Mouse (Mus musculus) hindbrain, postnatal 0 days (tissue): ENCODE data around the gene Cd247. TPM values are rescaled to one million over a fixed set of nuclear protein-coding genes. Genes with fewer than 3 reads are reported as not detected.
A peak's percentile ranks its signal among the peaks of the same experiment; 100 is the strongest.

ENCODE experiments used
- ATAC-seq: fragments of 200-750 bp; cut with Nextera tagmentation; 2 replicates; pipeline ENCODE4 v1.8.0; 2017; ENCODE audit warnings: mild to moderate bottlenecking, moderate TSS enrichment, moderate library complexity
- DNase-seq: peaks from one replicate; pipeline ENCODE4 v3.0.0-alpha.2; 2015; ENCODE audit warnings: low spot score
- H3K27ac ChIP-seq: fragments of 300-500 bp; sonication (generic); 2 replicates; pipeline ENCODE4 v1.5.1; 2014; ENCODE audit warnings: mild to moderate bottlenecking
- H3K27me3 ChIP-seq: fragments of 300-500 bp; sonication (generic); 2 replicates; pipeline ENCODE4 v1.6.1; 2014; ENCODE audit warnings: low read length, mixed read lengths; ENCODE audit not compliant: insufficient read depth
- H3K36me3 ChIP-seq: fragments of 300-500 bp; sonication (generic); 2 replicates; pipeline ENCODE4 v1.6.1; 2014; ENCODE audit warnings: low read length, mixed read lengths; ENCODE audit not compliant: insufficient read depth
- H3K4me1 ChIP-seq: fragments of 300-500 bp; sonication (generic); 2 replicates; pipeline ENCODE4 v1.6.1; 2014; ENCODE audit warnings: antibody characterized with exemption, low read length, mixed read lengths; ENCODE audit not compliant: insufficient read depth
- H3K4me2 ChIP-seq: fragments of 300-500 bp; sonication (generic); 2 replicates; pipeline ENCODE4 v1.6.1; 2014; ENCODE audit warnings: low read depth, mild to moderate bottlenecking, low read length, moderate library complexity, mixed read lengths
- H3K4me3 ChIP-seq: fragments of 300-500 bp; sonication (generic); 2 replicates; pipeline ENCODE4 v1.5.1; 2014; ENCODE audit warnings: low read length
- H3K9ac ChIP-seq: fragments of 300-500 bp; sonication (generic); replicated peaks from 2 replicates; pipeline ENCODE4 v1.6.1; 2014; ENCODE audit warnings: mild to moderate bottlenecking, low read length, moderate library complexity, mixed read lengths
- H3K9me3 ChIP-seq: fragments of 300-500 bp; sonication (generic); 2 replicates; pipeline ENCODE4 v1.6.1; 2016; ENCODE audit warnings: low read length, mixed read lengths
- CTCF ChIP-seq: IDR thresholded peaks from 2 replicates; pipeline ENCODE4 v1.5.1; 2016; ENCODE audit warnings: antibody characterized with exemption, control low read depth, low read depth
- WGBS: fragments of 180-500 bp; shearing (Covaris S2); extraction: QIAGEN DNeasy Blood & Tissue Kit; methylation state at CpG from one replicate; pipeline ENCODE4 v1.1.7; 2014; 5-methylcytosine and 5-hydroxymethylcytosine counted together
- polyA plus RNA-seq: library from polyadenylated mRNA; unstranded; fragments of >200 nt; fragmentation: Nextera tagmentation; extraction: Ambion mirVana; gene quantifications from 2 replicates; pipeline ENCODE4 v1.2.1, GENCODE M21; 2015
- total RNA-seq: library from RNA; depleted of rRNA; stranded (reverse); fragments of >200 nt; gene quantifications from 2 replicates; pipeline ENCODE4 v1.2.3, GENCODE M21; 2014

Cd247 gene
- total and polyA plus RNA-seq, 2 experiments from 2014 or later: 0.39 TPM; not detected in 1

GRCm38 (mm10) chr1:165849458-165850445 lies 61.3 kb downstream of the Cd247 start:
- Histone ChIP-seq H3K27ac (no peak overlapping the region), H3K36me3 (no peaks in the 10 kb centered on the region), H3K4me2 (no peak overlapping the region), H3K9ac (no peak overlapping the region), H3K4me1 (no peaks in the 10 kb centered on the region), H3K9me3 (no peaks in the 10 kb centered on the region), H3K4me3 (no peak overlapping the region), H3K27me3 (0 out of 2 replicates have a peak, but pooled peaks cover 11% of the 10 kb centered on the region)
- no peak for TF ChIP-seq CTCF
- DNase-seq (no peak), ATAC-seq (no peak)
- WGBS: 85% methylated on average over 17 of the region's 17 CpGs

GRCm38 (mm10) chr1:165852131-165852530 lies 63.6 kb downstream of the Cd247 start:
- H3K4me2 ChIP-seq: no peak overlapping the region
- no peak for DNase-seq
- H3K36me3 ChIP-seq: no peaks in the 10 kb centered on the region
- H3K27ac ChIP-seq: no peak overlapping the region
- no peak overlapping the region for H3K9ac ChIP-seq
- no peaks in the 10 kb centered on the region for H3K9me3 ChIP-seq
- WGBS: 48% methylated on average over 5 of the region's 5 CpGs
- H3K27me3 ChIP-seq: no peaks in the 10 kb centered on the region
- H3K4me1 ChIP-seq: no peaks in the 10 kb centered on the region
- no peak for ATAC-seq
- H3K4me3 ChIP-seq: no peak overlapping the region
- no peak for TF ChIP-seq CTCF

- no peak for TF ChIP-seq CTCF
- Histone ChIP-seq H3K36me3 (no peaks in the 10 kb centered on the region), H3K4me1 (no peaks in the 10 kb centered on the region), H3K4me2 (no peak overlapping the region), H3K4me3 (no peak overlapping the region), H3K27me3 (no peaks in the 10 kb centered on the region), H3K9me3 (no peaks in the 10 kb centered on the region), H3K27ac (no peak overlapping the region), H3K9ac (no peak overlapping the region)
- DNase-seq: no peak
- 68% methylated on average over 4 of the region's 4 CpGs for WGBS
- no peak for ATAC-seq
These were observed 64.7 kb downstream of the Cd247 start for GRCm38 (mm10) chr1:165853131-165853721.

GRCm38 (mm10) chr1:165853729-165854420 lies 65.4 kb downstream of the Cd247 start:
- no peaks in the 10 kb centered on the region for H3K4me1 ChIP-seq
- no peak overlapping the region for H3K4me2 ChIP-seq
- DNase-seq (peak; percentile 84), ATAC-seq (peak; percentile 48; the same call in 1 of the 2 replicates)
- no peaks in the 10 kb centered on the region for H3K9me3 ChIP-seq
- H3K9ac ChIP-seq: no peak overlapping the region
- no peaks in the 10 kb centered on the region for H3K36me3 ChIP-seq
- H3K4me3 ChIP-seq: no peak overlapping the region
- H3K27me3 ChIP-seq: no peaks in the 10 kb centered on the region
- peak; percentile 87 for TF ChIP-seq CTCF
- H3K27ac ChIP-seq: no peak overlapping the region
- WGBS: 62% methylated on average over 10 of the region's 10 CpGs

- Histone ChIP-seq H3K27ac (no peak overlapping the region), H3K27me3 (no peaks in the 10 kb centered on the region), H3K9me3 (no peaks in the 10 kb centered on the region), H3K4me3 (no peak overlapping the region), H3K36me3 (no peaks in the 10 kb centered on the region), H3K4me2 (no peak overlapping the region), H3K9ac (no peak overlapping the region), H3K4me1 (no peaks in the 10 kb centered on the region)
- no peak for TF ChIP-seq CTCF
- WGBS: 45% methylated on average over 9 of the region's 9 CpGs
- no peak for DNase-seq
- no peak for ATAC-seq
These were observed 67.5 kb downstream of the Cd247 start for GRCm38 (mm10) chr1:165855759-165856545.

GRCm38 (mm10) chr1:165857279-165857678 lies 68.8 kb downstream of the Cd247 start:
- 90% methylated on average over 11 of the region's 11 CpGs for WGBS
- no peak for ATAC-seq
- Histone ChIP-seq H3K4me1 (peaks cover 3% of the 10 kb centered on the region; the same call in 1 of the 2 replicates), H3K4me3 (no peak overlapping the region), H3K36me3 (no peaks in the 10 kb centered on the region), H3K27me3 (no peaks in the 10 kb centered on the region), H3K9ac (no peak overlapping the region), H3K27ac (no peak overlapping the region), H3K9me3 (no peaks in the 10 kb centered on the region), H3K4me2 (no peak overlapping the region)
- no peak for TF ChIP-seq CTCF
- no peak for DNase-seq
